Mouse (Mus musculus) lung, adult 18-20 months (tissue): ENCODE data around the gene Dlx1.
A peak's percentile ranks its signal among the peaks of the same experiment; 100 is the strongest.

Source experiments
- DNase-seq, 2 experiments: peaks; one replicate each; pipeline ENCODE4 v3.0.0; 2022; ENCODE audit warnings: mixed read lengths in 2 of 2

The Dlx1 gene

DNA sequence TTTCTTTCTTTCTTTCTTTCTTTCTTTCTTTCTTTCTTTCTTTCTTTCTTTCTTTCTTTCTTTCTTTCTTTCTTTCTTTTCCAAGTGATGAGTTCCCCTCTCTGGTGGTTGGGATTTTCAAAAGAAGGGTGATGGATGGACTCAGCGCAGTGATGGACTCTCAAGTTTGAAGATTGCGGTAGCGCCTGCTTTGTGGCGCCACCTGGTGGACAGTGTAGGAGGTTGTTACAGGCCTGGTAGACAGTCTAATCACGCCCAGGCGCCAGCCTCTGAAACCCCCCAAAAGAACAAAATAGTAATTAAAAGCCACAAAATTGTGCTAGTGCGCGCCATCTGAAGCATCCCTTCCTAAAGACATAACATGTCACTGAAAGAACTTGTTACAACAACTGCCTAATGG is 19.9 kb downstream of the Dlx1 start:
- peak; percentile 58 to 66 for DNase-seq

DNA sequence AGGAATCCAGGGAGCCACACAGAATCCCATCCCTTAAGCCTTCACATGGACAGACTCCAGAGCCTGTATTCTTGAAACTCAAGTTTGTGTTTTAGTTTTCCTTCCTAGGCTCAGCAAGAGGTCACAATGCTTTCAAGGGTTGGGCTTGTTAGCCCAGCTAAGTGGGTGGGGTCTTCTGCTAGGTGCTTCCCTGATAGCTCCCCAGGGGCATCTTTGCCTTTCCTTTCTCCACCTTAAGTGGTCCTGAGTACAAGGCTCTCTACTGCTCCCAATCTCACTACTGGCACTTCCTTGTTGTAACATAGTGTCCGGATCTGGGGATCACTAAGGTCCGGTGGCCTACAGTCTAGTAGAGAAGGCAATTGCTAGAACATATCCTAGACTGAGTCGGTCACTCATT is 22.4 kb downstream of the Dlx1 start:
- DNase-seq: no peak

DNA sequence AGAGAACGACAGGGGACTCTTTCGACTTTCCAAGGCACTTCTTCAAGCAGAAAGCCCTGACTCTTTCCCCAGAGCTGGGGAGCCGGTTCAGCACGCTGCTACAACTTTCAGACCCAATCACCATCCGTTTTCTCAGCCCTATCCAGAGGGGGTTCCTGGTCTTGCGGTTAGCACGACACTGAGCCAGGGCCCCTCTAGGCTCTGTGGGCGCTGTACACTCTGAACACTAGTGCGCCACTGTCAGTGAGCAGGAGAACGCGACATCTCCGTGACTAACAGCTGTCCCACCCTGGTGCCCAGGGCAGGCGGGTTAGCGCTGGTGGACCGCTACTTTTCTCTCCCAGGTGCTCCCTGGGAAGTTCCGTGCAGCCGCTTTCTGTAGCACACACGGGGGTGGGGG is 23.8 kb downstream of the Dlx1 start:
- no peak for DNase-seq

GRCm38 (mm10) chr2:71556071-71556470 is 28.2 kb downstream of the Dlx1 start:
- no peak for DNase-seq

- DNase-seq: no peak
Observed at GRCm38 (mm10) chr2:71566466-71566865, 38.6 kb downstream of the Dlx1 start.

- no peak for DNase-seq
Observed at GRCm38 (mm10) chr2:71573736-71574135, 45.8 kb downstream of the Dlx1 start.

DNA sequence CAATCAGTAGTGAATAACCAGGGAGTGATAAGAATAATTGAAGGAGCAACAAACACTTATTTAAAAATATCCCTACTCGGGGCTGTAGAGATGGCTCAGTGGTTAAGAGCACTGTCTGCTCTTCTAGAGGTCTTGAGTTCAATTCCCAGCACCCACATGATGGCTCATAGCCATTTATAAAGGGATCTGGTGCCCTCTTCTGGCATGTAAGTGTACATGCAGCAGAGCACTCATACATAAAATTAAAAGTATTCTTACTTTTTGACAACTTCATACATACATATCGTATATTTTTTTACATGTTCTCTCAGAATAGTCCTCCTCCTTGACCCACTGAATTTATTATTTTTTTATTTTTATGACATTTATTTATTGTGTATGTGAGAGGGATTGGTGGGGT is 49.1 kb downstream of the Dlx1 start:
- no peak for DNase-seq

GRCm38 (mm10) chr2:71580632-71581466 is 52.9 kb downstream of the Dlx1 start:
- peak; percentile 28 to 39 for DNase-seq

DNA sequence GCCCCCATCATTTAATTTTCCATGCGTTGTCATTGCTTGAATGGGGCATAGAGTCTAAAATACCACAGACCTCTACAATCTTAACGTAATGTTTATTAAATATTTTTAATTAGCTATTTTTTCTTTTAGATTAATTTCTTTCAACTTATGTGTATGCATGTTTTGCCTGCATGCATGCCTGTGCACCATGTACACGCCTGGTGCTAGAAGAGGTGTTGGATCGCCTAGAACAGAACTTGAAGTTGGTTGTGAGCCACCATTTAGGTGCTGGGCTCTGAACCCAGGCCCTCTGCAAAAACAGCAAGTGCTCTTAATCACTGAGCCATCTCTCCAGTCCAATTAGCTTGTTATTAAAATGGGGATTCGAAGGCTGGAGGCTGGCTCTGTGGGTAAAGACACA is 53.6 kb downstream of the Dlx1 start:
- no peak for DNase-seq
